Mouse (Mus musculus) bone marrow macrophage, adult 2 months (primary cell): Measurements from ENCODE around the gene Fkbp6. TPM values are rescaled to one million over a fixed set of nuclear protein-coding genes. Genes with fewer than 3 reads are reported as not detected.

Experiments used
- H3K27ac ChIP-seq: 2 replicates; pipeline ENCODE4 v1.5.1; 2012; ENCODE audit warnings: low read depth, low read length; ENCODE audit not compliant: insufficient read depth
- H3K4me1 ChIP-seq: 2 replicates; pipeline ENCODE4 v1.6.1; 2012; ENCODE audit warnings: low read length; ENCODE audit not compliant: control insufficient read depth, insufficient read depth
- H3K4me3 ChIP-seq: 2 replicates; pipeline ENCODE4 v1.5.1; 2012; ENCODE audit warnings: mild to moderate bottlenecking, low read length, moderate library complexity; ENCODE audit not compliant: insufficient read depth
- CTCF ChIP-seq: IDR thresholded peaks from 2 replicates; pipeline ENCODE4 v1.5.1; 2012; ENCODE audit warnings: low read depth, mild to moderate bottlenecking, low read length, moderate library complexity
- POLR2A ChIP-seq: IDR thresholded peaks from 2 replicates; pipeline ENCODE4 v1.6.1; 2012; ENCODE audit warnings: mild to moderate bottlenecking, low read depth, low read length, borderline replicate concordance
- polyA plus RNA-seq: library from polyadenylated mRNA; stranded (reverse); fragments of >200 nt; gene quantifications from 2 replicates; pipeline ENCODE4 v1.2.4, GENCODE M21; 2012; ENCODE audit not compliant: missing spikeins, insufficient read depth, insufficient read length

Gene Fkbp6
- polyA plus RNA-seq, 1 experiment, result not detected

- TF ChIP-seq CTCF, result no peak
- no peak for TF ChIP-seq POLR2A
- Histone ChIP-seq H3K4me1 (peaks cover 4% of the 10 kb centered on the region), H3K4me3 (no peak overlapping the region), H3K27ac (no peak overlapping the region)
These were observed 23.7 kb downstream of the Fkbp6 start for GRCm38 (mm10) chr5:135326121-135326659.

- TF ChIP-seq POLR2A (no peak), CTCF (no peak)
- no peaks in the 10 kb centered on the region for H3K4me1 ChIP-seq
- H3K27ac ChIP-seq, result no peak overlapping the region
- H3K4me3 ChIP-seq, result no peak overlapping the region
These were observed 27.6 kb downstream of the Fkbp6 start for GRCm38 (mm10) chr5:135322197-135322596.

GRCm38 (mm10) chr5:135319856-135320255 is 30.0 kb downstream of the Fkbp6 start:
- Histone ChIP-seq H3K4me1 (no peaks in the 10 kb centered on the region), H3K4me3 (no peak overlapping the region), H3K27ac (no peak overlapping the region)
- TF ChIP-seq POLR2A, result no peak
- no peak for TF ChIP-seq CTCF

- TF ChIP-seq POLR2A (no peak), CTCF (no peak)
- Histone ChIP-seq H3K27ac (no peak overlapping the region), H3K4me3 (no peak overlapping the region), H3K4me1 (no peaks in the 10 kb centered on the region)
These were observed 33.7 kb downstream of the Fkbp6 start for GRCm38 (mm10) chr5:135316177-135316576.

GRCm38 (mm10) chr5:135306321-135306965 is 43.4 kb downstream of the Fkbp6 start:
- H3K4me3 ChIP-seq, result no peak overlapping the region
- no peak overlapping the region for H3K27ac ChIP-seq
- no peak for TF ChIP-seq POLR2A
- no peak for TF ChIP-seq CTCF
- H3K4me1 ChIP-seq, result no peaks in the 10 kb centered on the region

GRCm38 (mm10) chr5:135302454-135302853 is 47.4 kb downstream of the Fkbp6 start:
- Histone ChIP-seq H3K4me3 (no peak overlapping the region), H3K4me1 (no peaks in the 10 kb centered on the region), H3K27ac (no peak overlapping the region)
- TF ChIP-seq POLR2A (no peak), CTCF (no peak)

GRCm38 (mm10) chr5:135301916-135302315 is 47.9 kb downstream of the Fkbp6 start:
- Histone ChIP-seq H3K4me1 (no peaks in the 10 kb centered on the region), H3K27ac (no peak overlapping the region), H3K4me3 (no peak overlapping the region)
- TF ChIP-seq POLR2A (no peak), CTCF (no peak)

- H3K4me3 ChIP-seq, result no peak overlapping the region
- no peaks in the 10 kb centered on the region for H3K4me1 ChIP-seq
- no peak overlapping the region for H3K27ac ChIP-seq
- no peak for TF ChIP-seq POLR2A
- no peak for TF ChIP-seq CTCF
These were observed 57.8 kb downstream of the Fkbp6 start for GRCm38 (mm10) chr5:135292001-135292400.

GRCm38 (mm10) chr5:135291193-135291592 is 58.7 kb downstream of the Fkbp6 start:
- no peak overlapping the region for H3K27ac ChIP-seq
- no peak for TF ChIP-seq POLR2A
- no peak for TF ChIP-seq CTCF
- no peak overlapping the region for H3K4me3 ChIP-seq
- no peaks in the 10 kb centered on the region for H3K4me1 ChIP-seq

GRCm38 (mm10) chr5:135290703-135291102 is 59.1 kb downstream of the Fkbp6 start:
- no peak for TF ChIP-seq POLR2A
- no peak for TF ChIP-seq CTCF
- Histone ChIP-seq H3K4me3 (no peak overlapping the region), H3K4me1 (no peaks in the 10 kb centered on the region), H3K27ac (no peak overlapping the region)
